Mouse (Mus musculus): ENCODE results near the gene Isy1.

DNA sequence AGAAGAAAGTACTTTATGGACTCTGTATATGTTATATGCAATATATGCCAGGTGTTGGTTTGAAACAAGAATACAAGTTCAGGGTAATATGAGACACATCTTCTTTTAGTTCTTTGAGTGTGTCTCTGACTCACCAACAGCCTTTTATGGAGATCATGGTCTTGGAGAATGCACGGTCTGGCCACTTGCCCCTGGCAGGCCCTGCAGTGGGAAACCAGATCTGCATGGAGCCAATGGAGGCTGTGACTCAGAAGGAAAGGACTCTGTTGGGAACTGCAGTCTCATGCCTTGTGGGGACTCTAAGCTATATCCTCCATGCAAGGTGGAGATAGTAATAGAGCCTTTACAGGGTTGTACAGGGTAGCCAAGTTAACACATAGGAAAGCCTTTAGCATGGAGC is 36.5 kb upstream of the Isy1 start:
- TF ChIP-seq CTCF (conservative IDR thresholded peaks at IDR 0.05 in 1 of 2, IDR thresholded peaks at IDR 0.05 in 1 of 2; ENCODE audit: low read depth in 2 of 2, low read length in 2 of 2) (no peak), MYC (IDR thresholded peaks at IDR 0.05; ENCODE audit: low read depth, low read length) (no peak), SMC3 (IDR thresholded peaks at IDR 0.05; ENCODE audit: low read depth, low read length) (no peak), UBTF (IDR thresholded peaks at IDR 0.05; ENCODE audit: low read depth, low read length) (no peak), EP300 (IDR thresholded peaks at IDR 0.05; ENCODE audit: low read length) (no peak), HCFC1 (IDR thresholded peaks at IDR 0.05; ENCODE audit: low read depth, low read length) (no peak), RAD21 (IDR thresholded peaks at IDR 0.05; ENCODE audit: low read depth, low read length) (no peak), POLR2A (IDR thresholded peaks at IDR 0.05; ENCODE audit: low read depth, low read length) (no peak), TCF12 (IDR thresholded peaks at IDR 0.05; ENCODE audit: low read depth, low read length) (no peak), MXI1 (IDR thresholded peaks at IDR 0.05; ENCODE audit: low read depth, low read length) (no peak)

Data from CH12.LX (cell line).